Mouse (Mus musculus) lung, postnatal 36 days (tissue): ENCODE data around the gene Hapln3.

ENCODE experiments used
- DNase-seq: peaks from one replicate; pipeline ENCODE4 v3.0.0; 2022; ENCODE audit warnings: mixed read lengths

Hapln3 gene

GRCm38 (mm10) chr7:79130843-79131444 is at the start of gene Hapln3:
Gene Hapln3, minus strand, starts transcription at chr7:79131018.
- no peak for DNase-seq

- no peak for DNase-seq
Observed at GRCm38 (mm10) chr7:79173800-79174199, 43.0 kb upstream of the Hapln3 start.

- no peak for DNase-seq
Observed at GRCm38 (mm10) chr7:79171782-79172181, 41.0 kb upstream of the Hapln3 start.

- no peak for DNase-seq
Observed at GRCm38 (mm10) chr7:79167006-79167562, 36.3 kb upstream of the Hapln3 start.

- DNase-seq: no peak
Observed at GRCm38 (mm10) chr7:79159406-79159805, 28.6 kb upstream of the Hapln3 start.

- peak; percentile 36 for DNase-seq
Observed at GRCm38 (mm10) chr7:79149522-79149921, 18.7 kb upstream of the Hapln3 start.

GRCm38 (mm10) chr7:79148711-79149266 is 18.0 kb upstream of the Hapln3 start, which contains the start of gene Mfge8:
Gene Mfge8, minus strand, starts transcription at chr7:79149060.
- DNase-seq: peak; percentile 96

- peak; percentile 62 for DNase-seq
Observed at GRCm38 (mm10) chr7:79147931-79148653, 17.3 kb upstream of the Hapln3 start.

- DNase-seq: no peak
Observed at GRCm38 (mm10) chr7:79147011-79147837, 16.4 kb upstream of the Hapln3 start.

GRCm38 (mm10) chr7:79140897-79141296 is 10.1 kb upstream of the Hapln3 start:
- DNase-seq: peak; percentile 89

- no peak for DNase-seq
Observed at GRCm38 (mm10) chr7:79139891-79140591, 9.2 kb upstream of the Hapln3 start.

- no peak for DNase-seq
Observed at GRCm38 (mm10) chr7:79139328-79139824, 8.6 kb upstream of the Hapln3 start.

- no peak for DNase-seq
Observed at GRCm38 (mm10) chr7:79133391-79133790, 2.6 kb upstream of the Hapln3 start.

- no peak for DNase-seq
Observed at GRCm38 (mm10) chr7:79130385-79130784, 433 bp downstream of the Hapln3 start.

- no peak for DNase-seq
Observed at GRCm38 (mm10) chr7:79129883-79130282, 935 bp downstream of the Hapln3 start.

GRCm38 (mm10) chr7:79123465-79123864 is 7.4 kb downstream of the Hapln3 start:
- no peak for DNase-seq

GRCm38 (mm10) chr7:79113848-79114247 is 17.0 kb downstream of the Hapln3 start:
- no peak for DNase-seq

- no peak for DNase-seq
Observed at GRCm38 (mm10) chr7:79096492-79096891, 34.3 kb downstream of the Hapln3 start.

- DNase-seq: peak; percentile 52
Observed at GRCm38 (mm10) chr7:79089111-79089510, 41.7 kb downstream of the Hapln3 start.

GRCm38 (mm10) chr7:79080572-79081399 is 50.0 kb downstream of the Hapln3 start:
- peak; percentile 67 for DNase-seq

GRCm38 (mm10) chr7:79079212-79079611 is 51.6 kb downstream of the Hapln3 start:
- DNase-seq: no peak
